Mouse (Mus musculus): ENCODE results near the gene Dnase1. TPM values are rescaled to one million over a fixed set of nuclear protein-coding genes. Genes with fewer than 3 reads are reported as not detected.

Dnase1 gene
- total and polyA plus RNA-seq, 3 experiments: 0.81 to 7.7 TPM; not detected in 1

GRCm38 (mm10) chr16:4034476-4034875, 2.3 kb upstream of the Dnase1 start:
- DNase-seq (ENCODE audit: low read depth, low spot score): peak; percentile 66
- Histone ChIP-seq H3K79me2 (ENCODE audit: control insufficient read depth, insufficient read depth, low read length, poor library complexity) (no peaks in the 10 kb centered on the region), H3K27ac (ENCODE audit: control insufficient read depth, low read depth, low read length) (peak overlapping the region; percentile 21; the same call in 1 of the 2 replicates), H3K27me3 (ENCODE audit: control insufficient read depth in 1 of 2, insufficient read depth in 2 of 2, low read length in 2 of 2) (no peaks in the 10 kb centered on the region), H3K4me3 (ENCODE audit: control insufficient read depth in 1 of 2, insufficient read depth in 1 of 2, low read depth in 2 of 2, low read length in 2 of 2) (no peak overlapping the region), H3K36me3 (ENCODE audit: control insufficient read depth in 1 of 2, insufficient read depth in 2 of 2, low read length in 2 of 2) (peaks cover 0 to 24% of the 10 kb centered on the region in 2 experiments; a peak in 2 of 4 replicates), H3K4me1 (ENCODE audit: control insufficient read depth in 1 of 2, insufficient read depth in 2 of 2, low read length in 2 of 2) (peaks cover 12 to 32% of the 10 kb centered on the region in 2 experiments), H3K9ac (ENCODE audit: control insufficient read depth, low read depth, low read length, poor library complexity, severe bottlenecking) (no peak overlapping the region), H3K9me3 (replicated peaks; ENCODE audit: insufficient read depth, low read length) (no peaks in the 10 kb centered on the region)
- TF ChIP-seq MEF2A (IDR thresholded peaks at IDR 0.05; ENCODE audit: extremely low read depth, insufficient replicate concordance, low read depth, low read length, poor library complexity, severe bottlenecking): no peak

DNA sequence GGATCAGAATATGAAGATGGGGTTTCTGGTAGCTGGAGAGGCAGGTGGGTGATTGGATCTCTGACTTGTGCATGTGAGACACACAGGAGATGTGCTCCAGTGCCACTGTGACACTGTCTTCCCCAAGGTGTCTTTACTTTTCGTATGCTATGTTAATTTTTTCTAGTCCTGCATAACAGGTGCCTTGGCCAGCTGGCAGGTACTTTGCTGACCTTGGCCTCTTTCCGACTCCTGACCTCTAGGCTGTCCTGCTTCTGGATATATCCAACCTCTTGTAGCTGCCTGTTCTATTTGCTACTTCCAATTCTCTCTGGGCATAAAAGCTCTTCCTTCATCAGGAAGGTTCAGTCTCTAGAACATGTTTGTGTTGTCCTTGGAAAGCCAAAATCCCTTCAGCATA, 1.2 kb upstream of the Dnase1 start:
- DNase-seq (ENCODE audit: low read depth, low spot score): no peak
- TF ChIP-seq ETS1 (IDR thresholded peaks at IDR 0.05; ENCODE audit: low read depth, low read length) (no peak), GABPA (IDR thresholded peaks at IDR 0.05; ENCODE audit: low read depth, low read length) (no peak), POLR2AphosphoS5 (IDR thresholded peaks at IDR 0.05; ENCODE audit: borderline replicate concordance, low read depth, low read length) (no peak), ZMIZ1 (IDR thresholded peaks at IDR 0.05; ENCODE audit: low read depth, low read length) (no peak), UBTF (IDR thresholded peaks at IDR 0.05; ENCODE audit: borderline replicate concordance, insufficient read depth, low read depth, low read length) (no peak), SIN3A (IDR thresholded peaks at IDR 0.05; ENCODE audit: low read length) (no peak), TCF12 (IDR thresholded peaks at IDR 0.05; ENCODE audit: low read depth, low read length) (no peak), KAT2A (conservative IDR thresholded peaks at IDR 0.05; ENCODE audit: low read depth, low read length) (no peak), ZNF384 (IDR thresholded peaks at IDR 0.05; ENCODE audit: low read depth, low read length) (no peak), GATA1 (IDR thresholded peaks at IDR 0.05; ENCODE audit: low read depth, low read length) (no peak), MAZ (IDR thresholded peaks at IDR 0.05; ENCODE audit: low read depth, low read length) (no peak), RAD21 (IDR thresholded peaks at IDR 0.05; ENCODE audit: low read depth, low read length) (no peak), EP300 (IDR thresholded peaks at IDR 0.05; ENCODE audit: low read depth in 1 of 2, low read length in 2 of 2) (no peak), USF1 (IDR thresholded peaks at IDR 0.05; ENCODE audit: low read depth, low read length) (no peak), JUND (IDR thresholded peaks at IDR 0.05; ENCODE audit: low read depth, low read length) (no peak), RCOR1 (IDR thresholded peaks at IDR 0.05; ENCODE audit: low read depth, low read length) (no peak), MYC (IDR thresholded peaks at IDR 0.05; ENCODE audit: low read depth, low read length) (no peak), MAFK (IDR thresholded peaks at IDR 0.05; ENCODE audit: borderline replicate concordance, low read depth, low read length) (no peak), MAX (IDR thresholded peaks at IDR 0.05; ENCODE audit: low read length) (no peak)

More for the DNA sequence above, 1.2 kb upstream of the Dnase1 start:
- H3K9ac ChIP-seq (ENCODE audit: control insufficient read depth, low read depth, low read length, poor library complexity, severe bottlenecking): no peak overlapping the region
- no peaks in the 10 kb centered on the region for H3K9me3 ChIP-seq (replicated peaks; ENCODE audit: insufficient read depth, low read length)
- H3K27ac ChIP-seq (ENCODE audit: control insufficient read depth, low read depth, low read length): no peak overlapping the region
- H3K4me3 ChIP-seq (ENCODE audit: control insufficient read depth in 1 of 2, insufficient read depth in 1 of 2, low read depth in 2 of 2, low read length in 2 of 2): no peak overlapping the region
- H3K79me2 ChIP-seq (ENCODE audit: control insufficient read depth, insufficient read depth, low read length, poor library complexity): no peaks in the 10 kb centered on the region
- H3K36me3 ChIP-seq (ENCODE audit: control insufficient read depth in 1 of 2, insufficient read depth in 2 of 2, low read length in 2 of 2): peaks cover 0 to 24% of the 10 kb centered on the region in 2 experiments; a peak in 2 of 4 replicates
- H3K27me3 ChIP-seq (ENCODE audit: control insufficient read depth in 1 of 2, insufficient read depth in 2 of 2, low read length in 2 of 2): no peaks in the 10 kb centered on the region
- H3K4me1 ChIP-seq (ENCODE audit: control insufficient read depth in 1 of 2, insufficient read depth in 2 of 2, low read length in 2 of 2): peaks cover 12 to 32% of the 10 kb centered on the region in 2 experiments
